Mouse (Mus musculus) bone marrow macrophage, adult 2 months (primary cell): ENCODE results near the gene Ugp2.

Source experiments
- CTCF ChIP-seq: IDR thresholded peaks from 2 replicates; pipeline ENCODE4 v1.5.1; 2012; ENCODE audit warnings: low read depth, mild to moderate bottlenecking, low read length, moderate library complexity
- POLR2A ChIP-seq: IDR thresholded peaks from 2 replicates; pipeline ENCODE4 v1.6.1; 2012; ENCODE audit warnings: mild to moderate bottlenecking, low read depth, low read length, borderline replicate concordance

DNA sequence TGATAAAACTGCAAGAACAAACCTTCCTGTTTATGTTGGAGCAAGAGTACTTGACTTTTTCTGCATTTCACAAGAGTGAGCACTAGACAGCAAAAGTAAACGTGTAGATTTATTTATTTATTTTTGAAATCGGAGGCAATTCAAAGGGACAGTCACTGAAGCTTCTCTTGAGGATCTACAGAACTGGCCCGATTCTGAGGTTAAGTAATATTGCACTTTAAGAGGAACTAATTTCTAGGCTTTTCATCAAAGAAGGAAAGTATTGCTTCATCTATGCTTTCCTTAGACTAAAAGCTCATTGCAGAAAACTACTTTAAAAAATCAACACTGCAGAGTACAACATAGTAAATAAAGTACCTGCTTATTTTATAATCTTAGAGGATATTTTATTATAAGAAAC lies 49.4 kb downstream of the Ugp2 start:
- TF ChIP-seq CTCF = no peak
- TF ChIP-seq POLR2A = no peak
